Comparison of ENCODE assay signal across 9 mouse cellular contexts in genomic region chr6:7554829-7555391, GRCm38 (mm10). TPM values are rescaled to one million over a fixed set of nuclear protein-coding genes. Genes with fewer than 3 reads are reported as not detected.
A peak's percentile ranks its signal among the peaks of the same experiment; 100 is the strongest.
DNase-seq lines count a peak whose midpoint lies in the region; ATAC-seq and TF ChIP-seq lines count a peak whose summit lies in the region.
"Had no signal": no experiment of that assay in that cellular context is flagged by ENCODE, and none has a peak within 500 bp of the region (broad histone marks: within the 10 kb centered on the region; RNA-seq: fewer than 3 reads in every experiment).

Gene Tac1 (plus strand): TSS chr6:7554879.

- peak within 1 kb of the TSS; percentile 80 for H3K4me3 ChIP-seq in megakaryocyte, embryonic 14.5 days (replicated peaks)
- peak within 1 kb of the TSS; percentile 30 for H3K4me3 ChIP-seq in intestine, embryonic 16.5 days (ENCODE audit: low read length)
- H3K4me3 ChIP-seq in myocyte = no peak within 1 kb of the TSS

- peaks cover 9% of the 10 kb centered on the region; the same call in 1 of the 2 replicates for H3K4me1 ChIP-seq in megakaryocyte, embryonic 14.5 days
- peaks cover 4% of the 10 kb centered on the region; the same call in 1 of the 2 replicates for H3K4me1 ChIP-seq in intestine, embryonic 16.5 days (ENCODE audit: control insufficient read depth, insufficient read depth, low read length)

- peaks cover 9% of the 10 kb centered on the region; the same call in 1 of the 2 replicates for H3K9me3 ChIP-seq in megakaryocyte, embryonic 14.5 days
- H3K9me3 ChIP-seq in intestine, embryonic 16.5 days (ENCODE audit: control insufficient read depth, low read length) = no peaks in the 10 kb centered on the region

- peak within 1 kb of the TSS; percentile 49 for H3K4me2 ChIP-seq in intestine, embryonic 16.5 days (ENCODE audit: low read depth, low read length)
- peak within 1 kb of the TSS; percentile 55 for H3K4me2 ChIP-seq in myocyte (ENCODE audit: low read depth)

- H3K9ac ChIP-seq in intestine, embryonic 16.5 days (ENCODE audit: low read depth, low read length) = no peak within 1 kb of the TSS

- no peaks in the 10 kb centered on the region for H3K79me2 ChIP-seq in myocyte (ENCODE audit: control insufficient read depth, insufficient read depth)

- no peak within 1 kb of the TSS for H3K27ac ChIP-seq in intestine, embryonic 16.5 days (ENCODE audit: low read length)

- WGBS in intestine, embryonic 16.5 days = 2% methylated on average over 37 of the region's 37 CpGs

- peaks cover 33% of the 10 kb centered on the region for H3K27me3 ChIP-seq in megakaryocyte, embryonic 14.5 days (replicated peaks)
- H3K27me3 ChIP-seq in intestine, embryonic 16.5 days (replicated peaks; ENCODE audit: control insufficient read depth, insufficient read depth, low read length) = peaks cover 29% of the 10 kb centered on the region
- H3K27me3 ChIP-seq in myocyte (ENCODE audit: control insufficient read depth, insufficient read depth, insufficient read length) = peaks cover 27% of the 10 kb centered on the region

- no peak for TF ChIP-seq POLR2A in myocyte (IDR thresholded peaks at IDR 0.05; ENCODE audit: insufficient read length, low read depth)

- ATAC-seq in megakaryocyte, adult 5-6 weeks (ENCODE audit: poor library complexity, severe bottlenecking) = no peak
- 0 out of 2 replicates have a peak, but pooled peaks have one; percentile 48 for ATAC-seq in intestine, embryonic 16.5 days

- DNase-seq in cerebellum, postnatal 14 days = peak; percentile 13 to 16
- DNase-seq in cerebellum, adult 9-10 months = no peak
- no peak for DNase-seq in adrenal gland, adult 8-10 months
- DNase-seq in lung, postnatal 36 days = no peak

- H3K36me3 ChIP-seq in megakaryocyte, embryonic 14.5 days (replicated peaks; ENCODE audit: low read length) = no peaks in the 10 kb centered on the region
- H3K36me3 ChIP-seq in intestine, embryonic 16.5 days (ENCODE audit: control insufficient read depth, insufficient read depth, low read length) = no peaks in the 10 kb centered on the region
- no peaks in the 10 kb centered on the region for H3K36me3 ChIP-seq in myocyte (ENCODE audit: control insufficient read depth, insufficient read depth)

- no peak within 1 kb of the TSS for H3ac ChIP-seq in myocyte (ENCODE audit: control insufficient read depth, insufficient read length)

TF ChIP-seq in myocyte, 11 proteins besides CTCF, POLR2A, EP300 and RAD21:
- TF ChIP-seq USF1 (IDR thresholded peaks at IDR 0.05; ENCODE audit: low read depth) (no peak), MYOD1 (IDR thresholded peaks at IDR 0.05; ENCODE audit: control insufficient read depth in 1 of 3, insufficient read length in 2 of 3, low read depth in 2 of 3) (no peak), MAX (IDR thresholded peaks at IDR 0.05; ENCODE audit: low read depth) (no peak), CEBPB (IDR thresholded peaks at IDR 0.05; ENCODE audit: insufficient read depth, poor library complexity, severe bottlenecking) (no peak), REST (IDR thresholded peaks at IDR 0.05; ENCODE audit: insufficient read depth, insufficient read length) (no peak), E2F4 (IDR thresholded peaks at IDR 0.05; ENCODE audit: insufficient read depth) (no peak), MYOG (IDR thresholded peaks at IDR 0.05; ENCODE audit: control insufficient read depth in 1 of 3, insufficient read depth in 1 of 3, insufficient read length in 2 of 3, low read depth in 2 of 3) (no peak), POLR2AphosphoS2 (IDR thresholded peaks at IDR 0.05; ENCODE audit: insufficient read length, low read depth) (no peak), TCF12 (IDR thresholded peaks at IDR 0.05; ENCODE audit: insufficient read depth, poor library complexity, severe bottlenecking) (no peak)

RNA-seq across cellular contexts. Expression of gene Tac1, which starts in this region (rescaled TPM):
- not detected in 2 replicates for polyA plus RNA-seq in megakaryocyte, embryonic 14.5 days (2012; ENCODE audit: insufficient read depth, low replicate concordance)
- total RNA-seq in megakaryocyte, adult 5-6 weeks (2015) = not detected in 2 replicates
- total RNA-seq in megakaryocyte, adult 5-6 weeks (2017) = not detected in 2 replicates
- 15.2 and 19.4 TPM in 2 replicates for polyA plus RNA-seq in intestine, embryonic 16.5 days (2015; fragmentation: Nextera tagmentation; extraction: Ambion mirVana)
- polyA plus RNA-seq in myocyte (2012; fragmentation: generic; extraction: Trizol) = 0.05 TPM
- not detected for total RNA-seq in adrenal gland, adult 8-10 months (2022)
- polyA plus RNA-seq: C2C12 had no signal

Comparison
In these comparisons a context has a peak if more than half of its experiments do, and no peak if none do; other contexts are left out.
1. RNA of gene Tac1 (polyA plus RNA-seq): 15.2 to 19.4 TPM in intestine, embryonic 16.5 days; 0.05 TPM in myocyte (single experiment) and not detected in megakaryocyte, embryonic 14.5 days; every median in the first group is over 10 times any median in the second.
2. DNase-seq: peak in cerebellum, postnatal 14 days (2 of 2); none in cerebellum, adult 9-10 months (single experiment), adrenal gland, adult 8-10 months (single experiment) and lung, postnatal 36 days (single experiment).